Mouse (Mus musculus) embryonic fibroblast, embryonic 13.5 days (primary cell): ENCODE results near the gene Fmo6.

ENCODE experiments used
- CTCF ChIP-seq: IDR thresholded peaks from 2 replicates; pipeline ENCODE4 v1.5.1; 2011; ENCODE audit warnings: mild to moderate bottlenecking, control low read depth, low read length, moderate library complexity, borderline replicate concordance; ENCODE audit not compliant: insufficient read depth
- POLR2A ChIP-seq: IDR thresholded peaks from 2 replicates; pipeline ENCODE4 v1.6.1; 2011; ENCODE audit warnings: low read depth, mild to moderate bottlenecking, control low read depth, low read length, moderate library complexity

DNA sequence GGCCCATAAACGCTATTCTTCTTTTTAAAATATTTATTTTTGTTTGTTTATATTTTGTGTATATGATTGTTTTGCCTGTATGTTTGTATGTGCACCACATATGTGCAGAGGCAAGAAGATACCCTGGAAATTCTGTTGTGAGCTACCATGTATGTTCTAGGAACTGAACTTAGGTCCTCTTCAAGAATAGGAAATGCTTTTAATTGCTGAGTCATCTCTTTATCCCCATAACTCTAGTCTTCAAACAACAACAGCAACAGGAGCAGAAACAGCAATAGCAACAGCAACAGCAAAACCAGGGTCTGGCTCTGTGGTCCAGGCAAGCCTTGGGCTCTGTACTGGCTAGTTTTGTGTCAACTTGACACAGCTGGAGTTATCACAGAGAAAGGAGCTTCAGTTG, 12.4 kb upstream of the Fmo6 start:
- TF ChIP-seq CTCF (no peak), POLR2A (no peak)
